Mouse (Mus musculus) limb, embryonic 10.5 days (tissue): ENCODE results near the gene 1700011L22Rik. TPM values are rescaled to one million over a fixed set of nuclear protein-coding genes. Genes with fewer than 3 reads are reported as not detected.

Source experiments
- polyA plus RNA-seq: library from polyadenylated mRNA; unstranded; fragments of >200 nt; fragmentation: Nextera tagmentation; extraction: Ambion mirVana; gene quantifications from 2 replicates; pipeline ENCODE4 v1.2.1, GENCODE M21; 2016

The 1700011L22Rik gene
- polyA plus RNA-seq, 1 experiment from 2014 or later: not detected

Other genes with a start within 250 kb of the 1700011L22Rik start
- 5.9 and 7.9 TPM in 2 replicates for gene Zfp827, start 220.1 kb downstream of the 1700011L22Rik start, polyA plus RNA-seq
- gene Mmaa, start 46.4 kb upstream of the 1700011L22Rik start, polyA plus RNA-seq: 10.2 and 12.2 TPM in 2 replicates
- 37.0 and 39.6 TPM in 2 replicates for gene Smad1, start 150.9 kb upstream of the 1700011L22Rik start, polyA plus RNA-seq